Mouse (Mus musculus) gastrocnemius, postnatal 36 days (tissue): Measurements from ENCODE around the gene Sirpb1a. TPM values are rescaled to one million over a fixed set of nuclear protein-coding genes. Genes with fewer than 3 reads are reported as not detected.
"Not testable (repeated sequence)": the region's sequence is repeated elsewhere in the genome, so short reads cannot be mapped to it uniquely, and the experiment has no call there.

ENCODE experiments used
- DNase-seq, 2 experiments: peaks; one replicate each; pipeline ENCODE4 v3.0.0; 2022
- intact Hi-C: fragments of 180-260 bp; cut with DNase I; formaldehyde crosslinking; loops from one replicate; pipeline ENCODE4 v1.15.1; 2025
- long read RNA-seq, 2 experiments: library from polyadenylated mRNA; stranded (forward); transcript quantifications; one replicate each; pipeline ENCODE4 v2.0.0; 2021
- total RNA-seq, 2 experiments: library from RNA; stranded (reverse); gene quantifications; 2 replicates each; pipeline ENCODE4 v1.2.3; 2021

Sirpb1a gene
- total RNA-seq, result not detected
- long read RNA-seq, experiment 1, result 0 reads
- long read RNA-seq, experiment 2, result 0 reads

GRCm38 (mm10) chr3:15426447-15426846 lies at the start of gene Sirpb1a:
Sirpb1a (minus strand) TSS chr3:15426520.
- DNase-seq, intact Hi-C loops: not testable (repeated sequence)

DNA sequence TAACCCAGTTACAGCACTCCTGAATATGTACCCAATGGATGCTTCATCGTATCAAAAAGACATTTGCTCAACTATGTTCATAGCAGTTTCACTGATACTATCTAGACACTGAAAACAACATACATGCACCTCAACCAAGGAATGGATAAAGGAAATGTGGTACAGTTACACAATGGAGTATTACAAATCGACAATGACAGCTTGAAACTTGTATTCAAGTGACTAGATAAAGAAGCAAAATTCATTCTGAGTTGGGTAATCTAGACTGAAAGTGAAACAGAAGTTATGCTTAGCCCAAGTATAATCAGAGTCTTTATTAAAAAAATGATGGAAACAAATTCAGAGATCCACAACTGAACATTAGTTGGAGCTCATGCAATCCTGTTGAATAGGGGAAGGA lies 48.5 kb upstream of the Sirpb1a start:
- DNase-seq, intact Hi-C loops: not testable (repeated sequence)

- intact Hi-C loops, DNase-seq: not testable (repeated sequence)
Observed at GRCm38 (mm10) chr3:15470158-15470557, 43.8 kb upstream of the Sirpb1a start.

DNA sequence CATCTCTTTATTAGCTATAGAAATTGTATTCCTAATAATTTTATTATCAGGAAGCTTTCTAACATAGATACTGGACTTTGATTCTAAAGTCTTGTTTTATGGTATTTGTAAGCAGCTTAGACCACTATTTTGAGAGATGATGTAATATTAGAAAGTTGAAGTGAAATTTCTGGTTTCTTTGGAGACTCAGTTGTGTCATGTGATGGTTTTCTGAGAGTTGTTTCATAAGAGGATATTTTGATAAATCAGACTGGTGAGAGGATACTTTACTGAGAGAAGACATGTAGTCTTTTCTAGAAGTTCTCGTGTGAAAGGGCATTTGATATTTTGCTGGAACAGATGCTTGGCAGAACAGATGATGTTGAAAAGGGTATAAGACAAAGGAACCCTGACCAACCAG lies 17.6 kb upstream of the Sirpb1a start:
- intact Hi-C loops, DNase-seq: not testable (repeated sequence)

DNA sequence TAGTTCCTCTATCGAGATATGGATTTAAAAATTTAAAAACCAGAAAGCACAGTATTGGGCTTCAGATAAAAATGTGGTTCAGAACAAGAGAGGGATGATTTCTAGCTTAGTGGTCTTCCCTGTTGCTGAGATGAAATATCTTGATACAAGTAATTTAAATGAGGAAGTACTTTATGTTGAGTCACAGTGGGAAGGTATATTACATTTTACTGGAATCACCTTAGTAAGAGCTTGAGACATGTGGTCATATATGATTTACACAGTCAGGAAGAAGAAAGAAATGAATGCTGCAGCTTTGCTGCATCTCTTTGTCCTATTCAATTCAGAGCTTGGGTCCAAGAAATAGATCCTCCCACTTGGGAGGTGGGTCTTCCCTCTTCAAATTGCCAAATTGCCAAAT lies 13.5 kb upstream of the Sirpb1a start:
- intact Hi-C loops, DNase-seq: not testable (repeated sequence)

GRCm38 (mm10) chr3:15427917-15428316 lies 1.6 kb upstream of the Sirpb1a start:
- no peak for DNase-seq
- intact Hi-C loops, result no loop called here

- DNase-seq, intact Hi-C loops: not testable (repeated sequence)
Observed at GRCm38 (mm10) chr3:15355690-15356089, 70.6 kb downstream of the Sirpb1a start.

DNA sequence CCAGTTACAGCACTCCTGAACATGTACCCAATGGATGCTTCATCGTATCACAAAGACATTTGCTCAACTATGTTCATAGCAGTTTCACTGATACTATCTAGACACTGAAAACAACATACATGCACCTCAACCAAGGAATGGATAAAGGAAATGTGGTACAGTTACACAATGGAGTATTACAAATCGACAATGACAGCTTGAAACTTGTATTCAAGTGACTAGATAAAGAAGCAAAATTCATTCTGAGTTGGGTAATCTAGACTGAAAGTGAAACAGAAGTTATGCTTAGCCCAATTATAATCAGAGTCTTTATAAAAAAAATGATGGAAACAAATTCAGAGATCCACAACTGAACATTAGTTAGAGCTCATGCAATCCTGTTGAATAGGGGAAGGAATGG lies 76.0 kb downstream of the Sirpb1a start:
- intact Hi-C loops, DNase-seq: not testable (repeated sequence)

DNA sequence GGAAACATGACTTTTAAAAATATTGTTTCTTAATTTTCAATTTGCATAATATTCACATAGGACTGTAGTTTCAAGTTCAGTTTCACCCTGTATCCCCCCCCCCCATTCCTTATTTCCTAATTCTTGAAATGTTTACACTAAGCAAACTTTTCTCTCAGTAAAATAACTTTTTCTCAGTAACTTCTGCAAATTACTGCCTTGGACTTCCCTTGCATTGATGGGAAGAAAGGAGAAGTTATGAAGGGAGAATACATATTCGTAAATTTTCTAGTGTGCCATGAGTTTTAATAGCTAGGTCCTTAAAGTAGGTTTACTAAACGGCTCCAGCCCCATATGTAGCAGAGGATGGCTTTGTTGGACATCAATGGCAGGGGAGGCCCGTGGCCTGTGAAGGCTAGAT lies 80.7 kb downstream of the Sirpb1a start:
- intact Hi-C loops, result not testable (repeated sequence)

GRCm38 (mm10) chr3:15340287-15340686 lies 86.0 kb downstream of the Sirpb1a start:
- intact Hi-C loops, result no loop called here
- DNase-seq, result no peak

More for the DNA sequence above, 80.7 kb downstream of the Sirpb1a start:
- DNase-seq, result not testable (repeated sequence)

- DNase-seq, result no peak
Observed at GRCm38 (mm10) chr3:15334182-15334581, 92.1 kb downstream of the Sirpb1a start.

DNA sequence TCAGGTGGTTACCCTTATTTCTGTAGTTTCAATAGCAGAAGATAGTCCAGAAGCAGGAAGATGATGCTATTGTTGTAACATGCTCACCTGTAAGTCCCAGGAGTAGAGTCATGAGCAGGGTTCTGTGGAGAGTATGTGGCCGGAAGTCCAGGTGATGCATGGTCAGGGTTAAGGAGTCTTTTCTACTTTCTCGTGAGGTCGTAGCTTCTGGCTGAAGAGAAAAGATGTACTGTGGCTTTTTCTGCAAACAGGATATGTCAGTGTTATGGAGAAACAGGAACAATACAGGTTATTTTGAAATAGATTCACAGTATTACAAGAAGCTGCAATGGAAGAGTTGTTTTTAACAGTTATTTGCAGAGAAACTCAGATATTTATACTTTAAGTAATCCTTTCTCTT lies 94.3 kb downstream of the Sirpb1a start, which contains the start of gene Gm9733:
TSS of gene Gm9733 (minus strand) at position 240 of the 400 bp plus-strand sequence.
- no peak for DNase-seq

More at GRCm38 (mm10) chr3:15334182-15334581, 92.1 kb downstream of the Sirpb1a start:
- intact Hi-C loops, result no loop called here

DNA sequence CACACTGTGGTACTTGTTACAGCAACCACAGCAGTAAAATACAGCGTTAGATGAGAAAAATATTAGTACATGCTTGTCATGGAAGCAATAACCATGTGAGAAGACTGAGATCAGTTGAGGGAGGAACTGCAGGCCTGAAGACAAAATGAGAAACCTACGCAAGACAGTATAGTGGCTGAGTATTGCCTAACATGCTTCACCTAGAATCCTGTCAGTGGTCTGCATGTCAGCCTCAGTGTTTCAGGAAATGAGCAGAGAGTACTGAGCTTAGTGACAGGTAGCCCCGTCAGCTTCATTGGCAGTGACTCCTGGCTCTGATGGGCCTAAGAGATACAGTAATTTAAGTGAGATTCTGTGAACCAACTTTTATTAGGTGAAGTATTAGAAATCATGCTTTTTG lies 94.8 kb downstream of the Sirpb1a start:
- no peak for DNase-seq
- intact Hi-C loops, result no loop called here

More for the DNA sequence above, 94.3 kb downstream of the Sirpb1a start, which contains the start of gene Gm9733:
- intact Hi-C loops, result no loop called here

GRCm38 (mm10) chr3:15329549-15329948 lies 96.8 kb downstream of the Sirpb1a start:
- intact Hi-C loops, result no loop called here
- DNase-seq, result no peak

Other genes starting within 250 kb of the Sirpb1a start
- gene Gm9733, start 94.2 kb downstream of the Sirpb1a start, total RNA-seq, result not detected
- not detected for gene Sirpb1b, start 148.5 kb upstream of the Sirpb1a start, total RNA-seq